Mouse (Mus musculus) olfactory bulb, adult 2 months (tissue): ENCODE measurements at regions not wholly inside any gene's neighbourhood (a gene's known extent, or its start where the extent isn't known, plus 50 kb on each side); places are given as distances from the start of the nearest gene placed in this dataset.

Experiments
- H3K27ac ChIP-seq: fragments of 200-500 bp; 2 replicates; pipeline ENCODE4 v1.5.1; 2012; ENCODE audit warnings: low read depth, low read length; ENCODE audit not compliant: insufficient read depth
- H3K4me1 ChIP-seq: fragments of 200-500 bp; 2 replicates; pipeline ENCODE4 v1.6.1; 2012; ENCODE audit warnings: low read length; ENCODE audit not compliant: control insufficient read depth, insufficient read depth
- H3K4me3 ChIP-seq: fragments of 200-500 bp; 2 replicates; pipeline ENCODE4 v1.5.1; 2012; ENCODE audit warnings: mild to moderate bottlenecking, low read depth, low read length, moderate library complexity; ENCODE audit not compliant: insufficient read depth
- CTCF ChIP-seq: fragments of 200-500 bp; IDR thresholded peaks from 2 replicates; pipeline ENCODE4 v1.5.1; 2012; ENCODE audit warnings: low read depth, mild to moderate bottlenecking, low read length, moderate library complexity; ENCODE audit not compliant: insufficient read depth
- POLR2A ChIP-seq: fragments of 200-500 bp; IDR thresholded peaks from 2 replicates; pipeline ENCODE4 v1.6.1; 2012; ENCODE audit warnings: mild to moderate bottlenecking, low read depth, low read length, moderate library complexity; ENCODE audit not compliant: insufficient read depth
- WGBS: fragments of 180-500 bp; shearing (Covaris S2); methylation state at CpG from one replicate; pipeline ENCODE4 v1.1.7; 2018; 5-methylcytosine and 5-hydroxymethylcytosine counted together

GRCm38 (mm10) chr3:120810048-120810447 is 361.4 kb downstream of the Rwdd3 start:
- no peak overlapping the region for H3K4me3 ChIP-seq
- no peak for TF ChIP-seq CTCF
- no peak for TF ChIP-seq POLR2A
- WGBS: 84% methylated on average over 6 of the region's 6 CpGs
- no peaks in the 10 kb centered on the region for H3K4me1 ChIP-seq
- no peak overlapping the region for H3K27ac ChIP-seq

GRCm38 (mm10) chr3:120786659-120787058 is 384.8 kb downstream of the Rwdd3 start:
- WGBS: 57% methylated on average over 9 of the region's 9 CpGs
- TF ChIP-seq POLR2A (no peak), CTCF (no peak)
- Histone ChIP-seq H3K4me1 (peaks cover 2% of the 10 kb centered on the region; the same call in 1 of the 2 replicates), H3K27ac (no peak overlapping the region), H3K4me3 (no peak overlapping the region)

- H3K27ac ChIP-seq: no peak overlapping the region
- no peak overlapping the region for H3K4me3 ChIP-seq
- WGBS: 86% methylated on average over 6 of the region's 6 CpGs
- TF ChIP-seq POLR2A (no peak), CTCF (no peak)
- peaks cover under 1% of the 10 kb centered on the region; the same call in 1 of the 2 replicates for H3K4me1 ChIP-seq
Measured at GRCm38 (mm10) chr3:120781486-120781885, 390.0 kb downstream of the Rwdd3 start.

- no peak overlapping the region for H3K27ac ChIP-seq
- TF ChIP-seq POLR2A: no peak
- H3K4me1 ChIP-seq: no peaks in the 10 kb centered on the region
- no peak overlapping the region for H3K4me3 ChIP-seq
Measured at GRCm38 (mm10) chr3:120779091-120779490, 392.4 kb downstream of the Rwdd3 start.

GRCm38 (mm10) chr3:120774951-120775350 is 396.5 kb downstream of the Rwdd3 start:
- Histone ChIP-seq H3K4me1 (no peaks in the 10 kb centered on the region), H3K4me3 (no peak overlapping the region), H3K27ac (no peak overlapping the region)
- 86% methylated on average over 6 of the region's 6 CpGs for WGBS
- TF ChIP-seq CTCF (no peak), POLR2A (no peak)

GRCm38 (mm10) chr3:120761681-120762080 is 409.8 kb downstream of the Rwdd3 start:
- no peak overlapping the region for H3K4me3 ChIP-seq
- H3K27ac ChIP-seq: no peak overlapping the region
- 45% methylated on average over 4 of the region's 4 CpGs for WGBS
- no peak for TF ChIP-seq CTCF
- no peak for TF ChIP-seq POLR2A
- no peaks in the 10 kb centered on the region for H3K4me1 ChIP-seq

- TF ChIP-seq POLR2A (no peak), CTCF (no peak)
- Histone ChIP-seq H3K27ac (no peak overlapping the region), H3K4me3 (no peak overlapping the region), H3K4me1 (no peaks in the 10 kb centered on the region)
- 95% methylated on average over 3 of the region's 3 CpGs for WGBS
Measured at GRCm38 (mm10) chr3:120761223-120761622, 410.3 kb downstream of the Rwdd3 start.

- H3K27ac ChIP-seq: no peak overlapping the region
- H3K4me1 ChIP-seq: no peaks in the 10 kb centered on the region
- TF ChIP-seq POLR2A: no peak
- TF ChIP-seq CTCF: no peak
- no peak overlapping the region for H3K4me3 ChIP-seq
- 92% methylated on average over 4 of the region's 4 CpGs for WGBS
Measured at GRCm38 (mm10) chr3:120748513-120748912, 423.0 kb downstream of the Rwdd3 start.

- Histone ChIP-seq H3K27ac (no peak overlapping the region), H3K4me1 (no peaks in the 10 kb centered on the region), H3K4me3 (no peak overlapping the region)
- no peak for TF ChIP-seq POLR2A
- no peak for TF ChIP-seq CTCF
- 98% methylated on average over 4 of the region's 4 CpGs for WGBS
Measured at GRCm38 (mm10) chr3:120747678-120748077, 423.8 kb downstream of the Rwdd3 start.

- Histone ChIP-seq H3K4me3 (no peak overlapping the region), H3K4me1 (no peaks in the 10 kb centered on the region), H3K27ac (no peak overlapping the region)
- WGBS: 97% methylated on average over 6 of the region's 6 CpGs
- TF ChIP-seq POLR2A (no peak), CTCF (no peak)
Measured at GRCm38 (mm10) chr3:120733332-120733731, 438.2 kb downstream of the Rwdd3 start.

- no peak for TF ChIP-seq POLR2A
- TF ChIP-seq CTCF: no peak
- H3K27ac ChIP-seq: no peak overlapping the region
Measured at GRCm38 (mm10) chr3:120732391-120732790, 439.1 kb downstream of the Rwdd3 start.

More at GRCm38 (mm10) chr3:120732391-120732790, 439.1 kb downstream of the Rwdd3 start:
- 96% methylated on average over 8 of the region's 8 CpGs for WGBS
- Histone ChIP-seq H3K4me1 (no peaks in the 10 kb centered on the region), H3K4me3 (no peak overlapping the region)
